Mouse (Mus musculus): ENCODE data around the gene Tbx20.

Gene Tbx20

DNA sequence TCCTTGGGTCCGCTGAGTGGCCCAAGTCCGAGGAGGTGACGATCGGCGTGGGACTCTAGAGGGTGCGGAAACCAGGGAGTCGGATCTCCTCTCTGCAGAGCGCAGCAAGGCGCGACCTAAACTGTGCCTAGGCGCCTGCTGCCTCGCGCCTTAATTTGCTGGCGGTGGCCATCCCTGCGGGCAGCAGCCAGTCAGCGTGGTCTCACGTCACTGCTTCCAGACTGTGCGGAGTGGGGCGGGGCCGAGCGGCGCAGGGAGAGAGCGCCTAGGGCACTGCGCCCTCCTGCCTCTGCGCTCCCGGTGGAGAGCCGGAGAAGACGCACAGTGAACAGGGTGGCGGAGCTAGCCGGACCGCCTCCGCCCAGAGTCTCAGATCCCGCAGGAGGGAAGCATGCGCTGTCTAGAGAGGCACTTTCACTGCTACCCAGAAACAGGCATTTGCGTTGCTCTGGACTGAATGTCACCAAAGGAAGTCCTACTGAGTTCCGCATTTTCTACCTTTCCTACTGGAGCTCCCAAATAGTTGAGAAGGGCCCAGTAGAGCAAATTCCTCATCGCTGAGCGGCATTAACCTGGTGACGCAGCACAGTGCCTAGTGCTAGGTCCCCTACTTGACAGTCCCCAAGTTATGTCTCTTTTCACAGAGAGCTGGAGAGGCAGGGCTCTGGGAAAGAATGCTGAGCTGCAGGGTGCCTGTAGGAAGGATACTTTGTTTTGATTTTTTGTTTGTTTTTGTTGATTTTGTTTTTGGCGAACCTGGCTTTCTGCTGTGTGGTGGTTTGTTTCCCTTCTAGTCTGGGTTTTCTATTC, at the start of gene Tbx20:
Gene Tbx20, minus strand, starts transcription at position 144 of the 810 bp plus-strand sequence.
- no peak for DNase-seq (ENCODE audit: low spot score)

DNA sequence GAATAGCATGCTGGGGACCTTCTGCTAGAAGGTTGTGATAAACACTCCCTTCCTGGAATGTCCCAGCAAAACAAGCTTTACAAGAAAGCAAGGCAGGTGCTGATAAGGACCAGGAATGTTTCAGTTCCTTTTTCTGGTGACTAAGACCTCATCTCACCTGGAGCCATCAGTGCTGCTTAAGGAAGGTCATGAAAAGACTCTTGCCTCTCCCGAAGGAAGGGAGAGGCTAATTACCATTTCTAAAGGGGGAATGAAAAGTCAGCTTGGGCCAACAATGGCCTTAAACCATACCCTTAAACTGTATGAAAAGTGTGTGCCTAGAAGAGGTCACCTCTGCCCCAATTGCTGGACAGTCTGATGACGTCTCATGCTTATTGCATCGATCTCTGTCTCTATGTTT, 44.4 kb upstream of the Tbx20 start:
- no peak for DNase-seq (ENCODE audit: low spot score)

DNA sequence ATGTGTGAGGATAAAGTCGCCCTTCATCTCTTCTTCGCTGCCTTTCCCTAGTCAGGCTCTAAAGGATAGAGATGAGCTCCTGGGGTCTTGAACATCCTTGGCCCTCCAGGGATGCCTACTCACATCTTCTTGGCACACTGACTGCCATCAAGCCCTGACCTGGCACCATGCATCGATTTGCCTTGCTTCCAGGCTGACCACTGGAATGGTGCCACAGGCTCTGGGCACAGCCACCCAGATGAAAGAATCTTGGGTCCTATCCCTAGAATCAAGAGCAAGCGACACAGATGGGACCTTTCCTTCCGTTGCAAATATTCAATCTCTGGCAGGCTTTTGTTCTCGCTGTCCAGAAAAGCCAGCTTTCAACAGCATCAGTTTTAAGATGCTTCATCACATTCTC, 38.4 kb upstream of the Tbx20 start:
- no peak for DNase-seq (ENCODE audit: low spot score)

DNA sequence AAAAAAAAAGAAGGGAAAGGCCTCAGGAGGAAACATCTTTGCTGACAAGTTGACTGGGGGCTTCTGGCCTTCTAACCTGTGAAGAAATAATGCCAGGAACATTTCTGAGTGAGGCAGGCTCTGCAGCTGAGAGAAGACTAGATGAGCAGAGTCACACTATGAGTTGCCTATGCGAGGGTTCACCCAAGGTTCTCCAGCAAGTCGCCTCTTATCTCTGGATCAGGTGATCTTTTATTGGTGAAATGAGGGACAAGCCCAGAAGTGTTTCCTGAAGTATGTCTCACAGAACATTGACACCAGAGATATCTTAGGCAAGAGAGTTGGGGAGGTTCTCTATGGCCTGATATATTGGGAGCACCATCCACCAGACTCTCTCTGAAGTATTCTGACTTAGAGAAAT, 18.0 kb upstream of the Tbx20 start:
- no peak for DNase-seq (ENCODE audit: low spot score)

DNA sequence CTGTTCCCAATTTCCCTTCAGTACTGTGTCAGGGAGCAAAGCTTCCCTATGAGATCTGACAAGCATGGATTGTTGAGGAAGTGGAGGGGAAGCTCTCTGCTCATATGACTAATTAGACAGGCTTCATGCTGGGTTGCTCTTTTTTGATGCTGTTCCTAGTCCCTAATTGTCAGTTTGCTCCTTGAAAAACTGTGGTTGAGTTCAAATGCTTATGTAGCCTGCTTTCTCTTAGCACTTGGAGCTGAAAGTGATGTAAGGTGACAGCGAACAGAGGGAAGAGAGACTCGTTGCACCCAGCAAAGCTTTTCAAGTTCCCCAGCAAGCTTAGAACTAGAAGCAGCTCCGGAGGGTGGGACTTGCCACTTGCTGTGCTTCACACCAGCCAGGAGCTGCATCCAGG, 15.3 kb upstream of the Tbx20 start:
- no peak for DNase-seq (ENCODE audit: low spot score)

DNA sequence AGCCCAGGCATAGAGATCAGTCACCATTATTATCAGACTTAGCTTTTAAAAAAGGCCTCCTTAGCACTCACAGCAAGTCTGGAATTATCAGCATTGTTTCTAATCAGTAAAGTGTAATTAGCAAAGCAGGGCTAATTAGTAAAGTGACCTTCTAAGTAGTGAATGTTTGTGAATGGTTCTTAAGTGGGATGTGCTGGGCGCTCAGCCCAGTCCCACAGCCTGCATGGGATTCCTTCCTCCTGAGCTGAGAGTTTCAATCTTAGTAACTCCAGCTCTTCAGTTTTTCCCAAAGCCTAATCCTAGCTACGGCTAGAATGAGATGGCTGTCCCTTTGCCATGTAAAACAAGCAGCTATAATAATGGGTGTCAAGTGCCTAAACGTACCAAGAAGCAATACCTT, 8.2 kb upstream of the Tbx20 start:
- DNase-seq (ENCODE audit: low spot score) = no peak

- no peak for DNase-seq (ENCODE audit: low spot score)
Observed at GRCm38 (mm10) chr9:24780929-24781441, 6.9 kb upstream of the Tbx20 start.

GRCm38 (mm10) chr9:24780391-24780928, 6.4 kb upstream of the Tbx20 start:
- no peak for DNase-seq (ENCODE audit: low spot score)

GRCm38 (mm10) chr9:24779975-24780374, 5.9 kb upstream of the Tbx20 start:
- DNase-seq (ENCODE audit: low spot score) = no peak

DNA sequence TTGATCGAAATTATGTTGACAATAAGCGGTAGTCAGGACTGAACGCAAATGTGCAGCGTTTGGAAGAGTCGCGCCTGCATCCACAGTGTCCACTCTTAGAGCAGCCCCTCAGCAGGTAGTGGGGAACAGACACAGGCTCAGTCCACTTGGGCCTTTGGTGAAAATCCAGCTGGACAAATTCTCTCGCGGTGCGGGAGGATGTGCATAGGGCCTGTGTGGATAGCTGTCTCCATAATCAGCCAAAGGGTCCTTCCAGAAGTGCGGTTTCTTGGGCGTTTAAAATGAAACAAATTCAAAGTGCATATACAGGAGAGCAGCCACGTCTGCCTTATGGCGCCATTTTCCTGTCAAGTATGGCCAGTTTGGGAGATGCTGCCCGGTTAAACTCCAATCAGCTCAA, 4.5 kb upstream of the Tbx20 start:
- DNase-seq (ENCODE audit: low spot score) = no peak

GRCm38 (mm10) chr9:24777961-24778360, 3.9 kb upstream of the Tbx20 start:
- no peak for DNase-seq (ENCODE audit: low spot score)

- DNase-seq (ENCODE audit: low spot score) = no peak
Observed at GRCm38 (mm10) chr9:24777176-24777895, 3.2 kb upstream of the Tbx20 start.

- no peak for DNase-seq (ENCODE audit: low spot score)
Observed at GRCm38 (mm10) chr9:24776487-24776886, 2.4 kb upstream of the Tbx20 start.

- DNase-seq (ENCODE audit: low spot score) = no peak
Observed at GRCm38 (mm10) chr9:24775567-24775966, 1.5 kb upstream of the Tbx20 start.

- DNase-seq (ENCODE audit: low spot score) = no peak
Observed at GRCm38 (mm10) chr9:24775001-24775400, 898 bp upstream of the Tbx20 start.

DNA sequence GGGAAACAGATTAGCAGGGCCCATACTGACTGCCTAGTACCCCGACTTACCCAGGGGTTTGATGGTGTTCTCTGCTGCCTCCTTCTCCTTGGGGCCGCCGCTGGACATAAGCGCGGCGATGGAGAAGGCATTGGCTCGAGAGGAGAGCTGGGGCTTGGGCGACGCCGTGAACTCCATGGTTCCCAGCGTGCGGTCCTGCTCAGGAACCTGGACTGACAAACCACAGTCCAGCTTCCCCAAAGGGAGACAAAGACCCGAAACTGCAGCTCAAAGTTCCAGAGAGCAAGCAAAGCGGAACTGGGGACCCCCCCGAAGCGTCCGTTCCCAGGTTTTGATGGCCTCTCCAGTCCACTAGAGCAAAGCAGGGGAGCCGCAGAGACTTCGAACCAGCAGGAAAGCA, 434 bp downstream of the Tbx20 start:
- no peak for DNase-seq (ENCODE audit: low spot score)

DNA sequence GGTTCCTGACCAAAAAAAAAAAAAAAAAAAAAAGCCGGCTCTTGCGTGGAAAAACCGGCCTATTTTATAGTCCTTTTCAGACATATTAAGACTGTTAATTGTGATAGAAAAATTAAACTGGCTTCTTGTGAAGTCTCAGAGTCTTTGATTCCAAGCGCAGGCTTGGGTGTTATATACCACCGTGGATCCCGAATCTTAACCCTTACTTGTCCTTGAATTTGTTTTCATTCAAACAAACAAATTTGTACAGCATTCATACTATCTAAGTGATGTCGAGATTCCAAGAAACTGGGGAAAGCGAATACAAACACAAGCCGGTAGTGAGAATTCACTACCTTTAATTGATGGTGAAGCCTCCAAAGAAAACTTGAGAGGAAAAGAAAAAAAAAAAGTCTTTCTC, 932 bp downstream of the Tbx20 start:
- no peak for DNase-seq (ENCODE audit: low spot score)

GRCm38 (mm10) chr9:24772431-24773120, 1.5 kb downstream of the Tbx20 start:
- DNase-seq (ENCODE audit: low spot score) = no peak

- DNase-seq (ENCODE audit: low spot score) = no peak
Observed at GRCm38 (mm10) chr9:24771713-24772112, 2.4 kb downstream of the Tbx20 start.

DNA sequence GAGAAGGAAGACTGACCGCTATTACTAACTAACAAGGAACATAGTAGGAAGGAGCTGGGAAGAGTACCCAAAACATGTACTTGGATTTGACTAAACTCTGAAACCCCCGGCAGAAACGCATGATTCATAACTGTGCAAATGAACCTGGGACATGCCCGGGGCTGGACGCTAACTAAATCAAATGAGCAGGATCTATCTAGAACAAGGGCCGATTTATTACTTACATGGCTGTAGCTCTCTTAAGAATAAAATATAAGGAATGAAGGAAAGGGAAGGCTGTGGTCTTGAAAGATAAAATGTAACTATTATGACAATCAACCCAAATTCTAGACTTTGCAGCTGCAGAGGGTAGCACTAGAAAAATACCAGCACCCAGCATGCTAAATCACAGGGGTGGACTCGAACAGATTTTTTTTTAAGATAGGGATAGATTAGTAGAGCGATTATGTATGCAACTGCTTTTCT, 3.1 kb downstream of the Tbx20 start:
- no peak for DNase-seq (ENCODE audit: low spot score)

DNA sequence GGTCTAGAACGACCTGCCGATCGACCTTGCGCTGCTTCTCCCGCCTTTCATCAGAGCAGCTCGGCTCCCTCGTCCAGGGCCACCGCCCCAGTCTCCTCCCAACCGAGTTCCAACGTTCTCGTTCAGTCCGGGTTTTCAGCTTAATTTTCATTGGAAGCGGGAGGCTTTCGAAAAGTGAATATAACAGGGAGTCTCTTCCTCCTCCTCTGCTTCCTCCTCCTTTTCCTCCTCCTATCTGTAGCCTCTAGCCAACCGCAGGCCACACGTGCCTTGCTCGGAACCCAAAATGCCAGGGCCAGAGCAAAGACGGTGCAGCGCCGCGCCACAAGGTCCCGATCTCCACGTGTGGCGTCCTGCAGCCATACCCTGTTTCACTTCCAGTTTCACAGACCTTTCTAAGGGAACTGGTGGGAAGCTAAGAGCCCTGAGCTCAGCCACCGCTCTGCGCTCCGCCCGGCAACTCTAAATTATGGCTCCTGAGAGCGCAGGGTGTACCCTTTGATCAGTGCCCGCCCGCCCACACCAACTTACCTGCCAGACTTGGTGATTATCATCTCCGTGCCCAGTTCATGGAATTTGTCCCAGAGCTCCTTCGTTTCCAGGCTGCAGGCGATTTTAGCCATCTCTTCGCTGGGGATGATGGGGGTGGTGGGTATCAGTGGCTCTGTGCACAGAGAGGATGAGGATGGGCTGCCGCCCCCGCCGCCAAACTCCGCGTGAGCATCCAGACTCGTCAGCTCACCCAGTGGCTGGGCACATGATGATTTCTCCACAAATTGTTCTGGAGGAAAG, 3.8 kb downstream of the Tbx20 start:
- no peak for DNase-seq (ENCODE audit: low spot score)

- DNase-seq (ENCODE audit: low spot score) = no peak
Observed at GRCm38 (mm10) chr9:24769611-24770010, 4.5 kb downstream of the Tbx20 start.
